Mouse (Mus musculus) ES-Bruce4 (cell line): ENCODE measurements around the gene Ddi1.

Experiments used
- CTCF ChIP-seq: IDR thresholded peaks from one replicate; pipeline ENCODE4 v1.8.1; 2011; ENCODE audit warnings: low read depth, low read length
- EP300 ChIP-seq: IDR thresholded peaks from 2 replicates; pipeline ENCODE4 v1.6.1; 2011; ENCODE audit warnings: low read depth, low read length; ENCODE audit not compliant: insufficient read depth

DNA sequence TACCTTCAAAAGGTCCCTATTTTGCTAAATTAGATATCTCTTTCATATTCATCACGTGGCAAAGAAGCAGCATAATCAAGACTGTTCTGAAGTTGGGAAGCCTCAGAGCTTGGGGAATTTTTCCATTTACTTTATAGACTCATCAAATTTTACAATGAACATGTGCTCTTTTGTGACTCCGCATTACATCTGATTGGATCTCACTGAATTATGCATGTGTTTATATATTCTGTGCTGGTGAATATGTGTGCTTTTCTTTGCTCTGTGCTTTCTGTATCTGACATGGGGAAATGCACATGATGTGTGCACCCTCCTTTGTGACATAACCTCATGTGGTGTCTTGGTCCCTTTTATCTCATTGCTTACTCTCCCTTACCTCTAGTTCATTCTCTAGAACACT is 17.7 kb downstream of the Ddi1 start:
- no peak for TF ChIP-seq EP300
- TF ChIP-seq CTCF, result no peak
